Mouse (Mus musculus) CD4-positive, CD25-positive, alpha-beta regulatory T cell, adult 4 months (primary cell): ENCODE results near the gene Pcyt2. TPM values are rescaled to one million over a fixed set of nuclear protein-coding genes. Genes with fewer than 3 reads are reported as not detected.

Experiments
- ATAC-seq: one replicate; pipeline ENCODE4 v1.8.0; 2017
- polyA plus RNA-seq, 2 experiments: library from polyadenylated mRNA; unstranded; fragments of 100-300 nt; shearing (Covaris generic); gene quantifications; one replicate each; pipeline ENCODE4 v1.2.1; 2017

Pcyt2 gene
- polyA plus RNA-seq = 100 to 1,000 TPM; 101 to 179 TPM

DNA sequence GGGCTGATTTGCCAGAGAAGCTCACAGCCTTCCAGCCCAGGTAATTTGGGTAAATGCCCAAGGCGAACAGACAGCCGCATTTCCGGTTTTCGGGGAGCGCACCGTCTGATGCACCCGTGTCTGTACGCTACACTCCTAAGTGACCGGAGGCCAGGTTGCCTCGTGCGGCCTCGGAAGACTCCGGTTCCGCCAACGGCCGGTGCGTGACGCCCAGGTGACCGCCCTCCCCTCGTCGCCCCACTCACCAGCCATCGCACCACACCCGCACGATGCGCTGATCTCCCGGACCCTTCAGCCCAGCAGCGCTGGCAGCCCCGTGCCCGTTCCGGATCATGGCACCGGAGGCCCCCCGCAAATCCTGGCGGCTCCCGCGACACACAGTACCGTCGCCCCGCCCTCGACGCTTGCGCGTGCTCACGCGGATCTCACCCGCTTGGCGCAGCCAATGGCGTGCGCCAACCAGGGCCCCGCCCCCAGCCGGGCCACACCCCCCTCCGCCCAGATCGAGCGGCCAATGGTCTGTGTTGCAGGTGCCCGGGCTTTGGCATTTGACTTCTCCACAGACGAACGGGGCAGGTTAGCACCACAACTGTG, at the start of gene Pcyt2:
Pcyt2 (minus strand) TSS at position 418 of the 594 bp plus-strand sequence.
- ATAC-seq = peak; percentile 93

DNA sequence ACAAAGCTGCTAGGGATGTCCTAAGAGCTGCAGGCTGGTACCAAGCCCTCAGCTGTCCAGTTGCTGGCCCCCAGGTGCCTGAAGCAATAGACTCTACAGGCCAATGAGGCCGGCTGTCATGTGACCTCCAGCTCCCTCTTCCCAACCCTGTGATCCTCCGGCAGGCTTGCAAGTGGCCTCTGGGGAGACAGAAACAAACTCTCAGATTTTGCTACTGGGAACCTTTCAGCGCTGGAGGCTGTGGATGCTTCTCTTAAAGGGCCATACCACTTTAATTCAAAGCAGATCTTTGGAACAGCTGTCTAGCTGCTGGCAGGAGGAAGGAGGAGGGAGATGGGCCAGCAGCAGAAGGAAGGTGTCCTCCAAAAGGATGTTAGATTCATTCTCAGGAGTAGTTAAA, 48.9 kb upstream of the Pcyt2 start:
- ATAC-seq = no peak

DNA sequence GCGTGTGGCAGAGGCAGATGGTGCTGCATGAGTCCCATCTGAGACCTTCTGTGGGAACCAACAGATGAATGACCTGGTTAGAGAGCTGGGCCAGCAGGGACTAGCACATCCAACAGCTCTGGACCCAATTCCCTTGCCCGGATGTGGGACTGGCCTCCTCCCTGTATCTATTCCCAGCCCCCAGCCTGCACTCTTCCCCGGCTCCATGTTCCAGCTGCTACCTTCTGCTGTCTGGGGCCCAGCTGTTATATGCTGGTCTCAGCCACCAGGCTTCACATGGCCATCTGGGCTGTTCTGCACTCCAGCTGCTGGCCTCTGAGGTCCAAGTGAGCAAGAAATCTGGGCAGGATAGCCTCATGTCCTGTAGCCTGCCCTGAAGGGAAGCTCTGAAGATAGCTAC, 47.7 kb upstream of the Pcyt2 start:
- ATAC-seq = no peak

DNA sequence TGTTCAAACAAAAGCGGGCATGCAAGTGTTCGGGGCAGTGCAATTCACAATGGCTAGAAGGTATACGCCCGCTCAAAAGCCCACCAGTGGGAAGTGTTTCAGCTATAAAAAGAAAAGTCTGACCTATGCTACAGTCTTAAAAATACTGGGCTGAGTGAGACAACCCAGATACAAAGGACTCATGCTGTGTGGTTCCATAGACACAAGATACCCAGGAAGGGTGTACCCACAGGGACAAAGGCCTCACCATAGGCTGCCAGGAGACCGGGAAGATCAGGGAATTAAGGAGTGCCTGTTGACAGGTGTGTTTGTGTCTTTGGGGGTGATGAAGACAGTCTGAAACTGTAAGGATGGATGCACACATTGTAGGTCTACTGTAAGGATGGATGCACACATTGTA, 46.0 kb upstream of the Pcyt2 start:
- ATAC-seq = no peak

DNA sequence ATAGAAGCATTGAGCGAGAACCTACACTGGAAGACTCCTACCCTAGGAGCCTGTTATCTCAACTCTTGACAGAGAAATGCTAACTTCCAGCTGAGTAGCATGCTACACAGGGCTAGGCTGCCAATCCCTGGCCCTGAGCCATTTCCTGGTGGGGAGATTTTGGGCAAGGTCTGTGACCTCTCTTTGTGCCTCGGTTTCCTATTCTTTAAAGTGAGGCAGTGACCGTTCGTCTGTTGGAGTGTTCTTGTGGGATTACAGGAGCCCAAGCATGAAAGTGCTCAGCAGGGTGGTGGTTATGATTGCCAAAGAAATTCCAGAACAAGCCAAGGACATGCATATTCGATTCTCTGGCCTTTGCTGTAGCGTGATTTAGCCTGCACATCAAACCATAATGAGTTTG, 45.0 kb upstream of the Pcyt2 start:
- no peak for ATAC-seq

DNA sequence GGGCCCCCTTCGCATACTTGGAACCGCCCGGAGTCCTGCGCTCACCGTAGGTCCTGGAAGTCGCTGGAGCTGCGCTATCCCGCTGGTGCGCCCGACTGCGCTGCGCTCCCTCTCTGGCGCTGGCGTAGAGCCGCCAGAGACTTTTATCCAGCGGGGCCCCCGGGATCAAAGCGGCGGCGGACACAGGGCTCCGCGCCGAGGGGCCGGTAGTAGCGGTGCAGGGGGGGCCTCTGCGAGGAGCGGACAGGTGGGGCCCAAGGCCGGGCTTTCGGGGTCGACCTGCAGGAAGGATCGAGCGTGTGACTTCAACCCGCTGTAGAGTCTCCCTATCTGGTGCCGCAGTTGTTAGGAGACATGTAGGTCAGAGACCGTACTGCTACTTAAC, 43.3 kb upstream of the Pcyt2 start, which contains the start of gene Notum:
Notum (minus strand) TSS at position 100 of the 385 bp plus-strand sequence.
- ATAC-seq = no peak

DNA sequence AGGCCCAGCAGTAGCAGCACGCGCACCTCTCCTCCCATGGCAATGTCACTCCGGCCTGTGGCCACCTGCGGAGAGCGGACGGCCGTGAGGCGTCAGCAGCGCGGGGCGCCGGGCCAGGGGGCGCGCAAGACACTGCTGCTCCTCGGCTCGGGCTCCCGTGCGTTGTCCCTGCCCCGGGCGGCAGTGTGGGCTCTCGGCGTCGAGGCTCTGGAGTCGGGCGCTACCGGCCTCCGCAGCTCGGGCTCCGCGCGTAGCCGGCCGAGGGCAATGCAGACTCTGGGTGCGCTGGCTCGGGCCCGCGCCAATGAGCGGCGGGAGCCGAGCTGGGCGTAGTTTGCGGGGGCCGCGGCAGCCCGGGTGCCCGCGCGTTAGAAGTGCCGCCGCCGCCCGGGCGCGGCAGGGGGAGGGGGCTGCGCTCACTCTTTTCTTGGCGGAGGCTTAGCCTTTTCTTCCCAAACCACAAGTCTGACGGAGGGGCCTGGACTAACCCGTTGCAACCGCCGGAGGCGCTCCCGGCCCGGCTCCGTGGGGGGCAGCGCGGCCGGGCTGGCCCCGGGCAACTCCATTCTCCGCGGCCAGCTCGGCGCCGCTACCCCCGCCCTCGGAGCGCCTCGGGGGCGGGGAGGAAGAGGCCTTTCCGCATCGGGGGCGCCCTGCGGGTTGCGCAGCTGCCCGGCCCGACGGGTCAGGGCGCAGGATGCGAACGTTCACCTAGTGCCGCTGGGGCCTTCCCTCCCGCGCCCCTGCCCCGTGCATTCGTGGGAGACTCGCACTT, 42.8 kb upstream of the Pcyt2 start:
- no peak for ATAC-seq

DNA sequence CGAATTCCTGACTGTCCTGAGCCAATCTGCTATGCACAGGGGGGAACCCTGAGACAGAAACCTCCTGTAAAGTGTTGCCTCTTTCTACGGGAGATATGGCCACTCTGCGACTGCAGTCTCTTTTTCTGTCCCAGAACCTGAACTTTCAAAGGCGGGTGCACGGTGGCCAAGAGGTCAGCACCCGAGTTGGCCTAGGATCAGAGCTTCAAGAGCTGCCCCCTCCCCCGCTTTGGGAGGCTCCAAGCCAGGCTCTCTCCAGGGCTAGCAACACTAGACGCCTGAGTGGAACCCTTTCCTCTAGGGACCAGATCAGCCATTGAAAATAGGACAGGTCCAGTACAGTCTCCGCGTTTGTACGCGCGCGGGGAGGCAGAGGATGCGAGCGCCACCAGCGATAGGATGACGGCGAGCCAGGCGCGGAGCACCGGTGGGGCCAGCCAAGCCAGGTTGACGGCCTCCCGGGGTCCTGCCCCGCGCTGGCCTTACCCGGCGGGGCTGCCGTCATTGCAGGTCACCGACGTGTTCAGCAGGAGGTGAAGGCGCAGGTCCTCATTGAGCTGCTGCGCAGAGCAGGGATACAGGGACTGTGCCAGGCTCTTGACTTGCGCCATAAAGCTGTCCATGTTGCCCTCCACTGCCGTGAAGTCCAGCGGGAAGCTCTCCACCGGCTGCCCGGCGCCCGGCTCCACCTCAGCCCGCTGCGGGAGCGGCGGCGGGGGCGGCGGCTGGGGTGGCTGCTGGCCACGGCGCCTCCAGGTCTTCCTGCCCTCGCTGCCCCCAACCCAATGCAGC, 42.0 kb upstream of the Pcyt2 start:
- ATAC-seq = no peak

DNA sequence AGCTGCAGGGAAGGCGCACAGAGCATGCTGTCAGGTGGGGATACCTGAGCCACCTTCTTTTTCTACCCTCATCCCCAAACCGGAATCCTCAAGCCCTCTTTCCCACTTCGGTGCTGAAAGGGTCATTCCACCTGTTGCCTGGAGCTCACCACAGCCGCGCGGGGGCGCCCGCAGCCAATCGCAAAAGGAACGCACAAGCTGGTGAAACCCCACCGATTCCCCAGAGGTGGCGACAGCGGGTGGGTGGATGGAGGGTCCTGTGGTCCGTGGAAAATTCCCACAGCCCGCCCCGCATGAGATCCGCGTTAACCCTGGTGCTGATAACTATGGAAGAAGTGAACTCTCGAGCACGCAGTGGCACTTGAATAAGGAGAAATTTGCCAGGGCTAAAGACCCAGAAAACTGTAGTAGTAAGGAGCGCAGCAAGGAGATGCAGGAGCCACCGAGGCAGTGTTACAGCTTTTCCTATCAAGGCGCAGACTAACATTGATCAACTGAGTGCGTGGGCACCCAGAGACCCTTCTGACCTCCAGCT, 41.2 kb upstream of the Pcyt2 start:
- ATAC-seq = peak; percentile 58

DNA sequence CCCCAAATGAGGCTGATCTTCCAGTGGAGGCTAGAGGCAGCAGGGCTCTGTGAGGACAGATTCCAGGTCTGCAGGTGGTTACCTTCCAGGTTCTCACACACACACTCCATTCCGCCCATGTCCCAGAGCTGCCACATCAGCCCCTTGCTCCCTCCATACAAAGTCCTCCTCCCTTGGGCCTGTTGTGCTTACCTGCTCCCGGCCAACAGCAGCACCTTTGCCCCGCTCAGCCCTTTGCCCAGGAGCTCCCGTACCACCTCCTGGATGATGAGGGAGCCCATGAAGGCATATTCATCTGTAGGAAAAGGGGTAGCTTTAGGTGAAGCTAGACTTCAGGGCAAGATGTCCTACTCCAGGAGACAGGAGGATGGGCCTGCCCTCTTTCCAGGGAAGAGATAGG, 39.6 kb upstream of the Pcyt2 start:
- ATAC-seq = no peak

DNA sequence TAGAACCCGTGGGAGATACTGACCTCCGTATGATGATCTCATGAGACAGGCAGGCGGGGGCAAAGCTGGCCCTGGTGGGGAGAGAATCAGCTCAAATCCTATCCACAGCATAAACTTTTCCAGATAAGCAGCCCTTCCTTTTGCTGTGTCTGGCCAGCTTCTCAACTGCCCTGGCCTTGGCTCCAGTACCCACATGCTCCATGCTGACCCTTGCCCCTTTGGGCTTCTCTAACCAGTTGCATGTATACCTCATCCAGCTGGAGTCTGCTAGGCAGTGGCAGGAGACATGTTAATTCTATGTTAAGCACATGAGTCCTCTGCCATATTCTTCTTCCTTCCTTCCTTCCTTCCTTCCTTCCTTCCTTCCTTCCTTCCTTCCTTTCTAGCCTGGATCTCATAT, 37.0 kb upstream of the Pcyt2 start:
- ATAC-seq = no peak

DNA sequence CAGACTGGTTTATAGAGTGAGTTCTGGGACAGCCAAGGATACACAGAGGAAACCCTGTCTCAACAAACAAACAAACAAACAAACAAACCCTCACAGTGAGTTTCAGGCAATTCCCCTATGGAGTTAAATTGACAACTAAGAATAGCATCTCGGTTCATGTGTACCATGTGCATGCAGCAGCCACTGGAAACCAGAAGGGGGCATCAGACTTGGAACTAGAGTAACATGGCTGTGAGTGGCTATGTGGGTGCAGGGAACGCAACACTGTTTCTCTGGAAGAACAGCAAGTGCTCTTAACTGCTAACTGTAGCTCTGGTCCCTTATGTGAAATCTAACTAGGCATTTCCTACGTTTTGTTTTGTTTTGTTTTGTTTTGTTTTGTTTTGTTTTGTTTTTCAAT, 34.1 kb upstream of the Pcyt2 start:
- ATAC-seq = no peak

DNA sequence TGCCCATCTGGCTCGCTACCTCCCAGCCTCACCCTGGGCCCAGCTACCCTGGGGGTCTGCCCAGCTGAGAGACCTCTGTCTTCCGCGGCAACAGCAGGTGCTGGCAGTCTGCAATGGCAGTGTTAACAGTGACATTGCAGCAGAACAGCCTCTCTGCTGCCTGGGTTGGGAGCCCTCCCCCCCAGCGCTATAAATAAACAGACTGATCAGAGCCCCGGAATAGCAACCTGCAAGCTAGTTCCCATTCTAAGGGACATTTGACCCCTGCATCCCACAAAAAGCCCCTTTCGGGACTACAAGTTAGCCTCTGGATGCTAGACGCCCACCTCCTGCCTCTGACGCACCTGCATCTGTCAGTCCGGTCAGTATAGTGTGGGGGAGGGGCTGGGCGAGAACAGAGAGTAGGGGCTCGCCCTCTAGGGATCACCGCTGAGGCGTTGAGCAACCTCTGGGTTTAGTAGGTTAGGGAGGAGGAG, 30.3 kb upstream of the Pcyt2 start, which contains the start of gene Myadml2:
Myadml2 (minus strand) TSS at position 158 of the 476 bp plus-strand sequence.
- no peak for ATAC-seq

DNA sequence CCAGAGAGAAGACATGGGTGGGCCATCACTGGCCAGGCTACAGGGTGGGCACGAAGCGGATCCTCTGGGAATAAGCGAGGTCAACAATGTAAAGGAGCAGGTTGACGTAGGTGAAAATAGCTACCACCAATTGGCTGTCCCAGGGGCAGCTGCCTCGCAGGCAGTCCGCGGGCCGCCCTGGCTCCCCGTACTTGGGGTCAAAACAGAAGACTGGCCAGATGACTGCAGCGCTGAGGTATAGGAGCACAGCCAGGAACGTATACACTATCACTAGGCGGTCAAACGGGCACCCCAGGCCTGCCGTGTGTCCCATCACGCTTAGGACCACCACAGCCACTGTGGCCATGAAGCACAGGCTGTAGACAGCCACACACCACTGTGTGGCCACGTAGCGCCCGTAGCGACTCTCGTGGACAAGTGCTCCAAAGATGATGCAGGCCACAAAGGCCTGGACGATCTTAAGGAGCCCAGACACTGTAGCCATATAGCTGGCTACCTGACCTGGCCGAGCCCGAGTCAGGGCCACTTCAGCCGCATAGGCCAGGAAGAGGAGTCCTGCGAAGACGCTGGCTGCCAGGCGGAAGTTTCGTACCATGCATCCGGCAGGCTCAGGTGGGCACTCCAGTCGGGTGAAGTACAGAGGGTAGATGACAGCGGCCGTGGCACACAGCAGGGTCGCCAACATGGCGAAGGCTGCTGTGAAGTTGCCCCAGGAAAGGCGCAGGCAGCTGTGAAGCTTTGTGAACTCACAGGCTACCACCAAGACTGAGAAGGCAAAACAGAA, 29.5 kb upstream of the Pcyt2 start:
- no peak for ATAC-seq

DNA sequence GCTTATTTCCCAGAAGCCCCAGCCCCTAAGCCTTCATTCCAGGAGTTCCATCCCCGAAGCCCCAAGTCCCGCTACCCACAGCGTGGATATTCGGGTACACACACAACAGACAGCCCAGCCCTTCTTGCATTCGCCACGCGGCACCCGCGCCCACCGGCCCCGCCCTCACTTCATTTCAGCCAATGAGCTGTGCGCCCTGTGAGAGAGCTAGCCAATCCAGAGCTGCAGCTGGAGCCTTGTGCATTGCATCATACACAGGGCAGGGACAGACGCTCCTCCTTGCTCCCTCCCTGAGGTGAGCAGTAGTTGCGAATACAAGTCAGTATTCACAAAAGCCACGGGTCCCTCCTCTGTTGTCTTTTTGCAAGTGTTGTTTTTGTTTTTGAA, 25.9 kb upstream of the Pcyt2 start, which contains the start of gene Pycr1:
Pycr1 (minus strand) TSS at position 169 of the 387 bp plus-strand sequence.
- peak; percentile 100 for ATAC-seq

DNA sequence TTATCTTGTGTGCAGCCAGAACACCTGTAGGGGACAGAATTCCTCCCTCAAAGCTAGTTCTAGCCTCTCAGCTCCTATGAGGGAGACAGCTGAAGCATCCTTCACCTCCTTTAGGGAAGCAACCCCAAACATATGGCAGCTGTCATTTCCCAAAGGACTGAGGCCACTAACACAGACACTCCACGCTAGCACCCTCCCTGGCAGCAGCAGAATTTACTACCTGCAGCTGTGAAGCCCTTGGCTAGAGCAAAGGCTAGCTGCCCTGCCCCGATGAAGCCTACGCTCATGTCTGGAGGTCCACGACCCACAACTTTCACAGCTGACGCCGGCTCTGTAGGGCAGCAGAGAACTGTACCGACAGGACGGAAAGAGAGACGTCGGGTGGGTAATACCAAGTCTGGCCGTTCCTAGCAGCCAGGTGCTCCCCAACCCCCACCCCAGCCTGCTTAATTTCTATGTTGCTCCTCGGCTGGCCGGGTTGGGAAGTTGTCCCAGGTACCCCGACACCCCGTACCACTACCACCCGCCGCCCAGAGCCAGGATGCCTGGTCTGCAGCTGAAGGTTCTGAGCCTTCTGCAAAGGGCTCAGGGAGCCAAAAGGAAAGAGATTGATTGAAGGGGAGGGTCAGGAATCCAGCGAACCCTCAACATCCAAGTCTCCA, 25.3 kb upstream of the Pcyt2 start:
- peak; percentile 38 for ATAC-seq

DNA sequence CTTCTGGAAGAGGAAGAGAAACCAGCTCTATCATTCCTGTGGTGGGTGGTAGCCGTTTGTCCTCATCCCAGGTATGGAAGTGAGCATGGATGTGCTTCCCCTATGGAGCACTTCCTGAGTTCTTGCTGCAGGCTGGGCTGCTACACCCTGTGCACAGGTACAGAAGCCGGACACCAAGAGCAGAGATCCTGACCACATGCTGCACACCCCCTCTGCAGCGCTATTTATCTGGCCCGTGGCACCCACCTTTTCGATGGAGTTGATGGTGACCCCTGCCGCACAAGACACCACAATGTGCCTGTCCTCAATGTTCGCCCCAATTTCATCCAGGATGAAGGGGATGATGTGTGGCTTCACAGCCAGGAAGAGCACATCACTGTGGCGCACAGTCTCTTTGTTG, 24.1 kb upstream of the Pcyt2 start:
- no peak for ATAC-seq

DNA sequence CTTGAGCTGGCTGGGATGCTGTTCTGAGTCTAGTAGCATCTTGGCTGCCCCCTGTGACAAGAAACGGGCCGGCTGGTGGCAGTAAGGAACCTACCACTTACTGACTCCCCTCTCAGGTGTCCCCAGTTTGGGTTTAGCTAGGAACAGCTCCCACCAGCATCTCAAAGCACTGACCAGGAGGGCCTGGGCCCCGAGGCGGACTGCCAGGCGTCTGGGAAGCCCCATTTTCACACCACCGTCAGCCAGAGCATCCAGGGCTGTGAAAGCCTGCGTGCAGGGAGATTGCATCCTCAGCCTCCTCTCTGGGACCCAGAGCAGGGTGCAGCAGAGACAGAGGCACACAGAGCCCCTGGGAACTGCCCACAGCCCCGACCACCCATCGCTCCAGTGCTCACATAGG, 23.5 kb upstream of the Pcyt2 start:
- ATAC-seq = no peak

DNA sequence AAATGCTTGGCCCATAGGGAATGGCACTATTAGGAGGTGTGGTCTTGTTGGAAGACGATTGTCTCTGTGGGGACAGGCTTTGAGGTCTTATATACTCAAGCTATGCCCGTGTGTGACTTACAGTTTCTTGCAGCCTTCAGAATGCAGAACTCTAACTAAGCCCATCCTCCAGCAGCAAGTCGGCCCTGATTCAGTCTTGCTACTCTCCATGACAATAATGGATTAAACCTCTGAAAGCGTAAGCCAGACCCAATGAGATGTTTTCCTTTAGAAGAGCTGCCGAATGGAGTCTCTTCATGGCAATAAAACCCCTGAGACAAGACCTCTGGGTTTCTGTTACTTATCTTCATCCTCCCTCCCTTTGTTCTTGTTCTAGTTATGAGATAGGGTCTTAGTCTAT, 17.1 kb upstream of the Pcyt2 start:
- no peak for ATAC-seq

DNA sequence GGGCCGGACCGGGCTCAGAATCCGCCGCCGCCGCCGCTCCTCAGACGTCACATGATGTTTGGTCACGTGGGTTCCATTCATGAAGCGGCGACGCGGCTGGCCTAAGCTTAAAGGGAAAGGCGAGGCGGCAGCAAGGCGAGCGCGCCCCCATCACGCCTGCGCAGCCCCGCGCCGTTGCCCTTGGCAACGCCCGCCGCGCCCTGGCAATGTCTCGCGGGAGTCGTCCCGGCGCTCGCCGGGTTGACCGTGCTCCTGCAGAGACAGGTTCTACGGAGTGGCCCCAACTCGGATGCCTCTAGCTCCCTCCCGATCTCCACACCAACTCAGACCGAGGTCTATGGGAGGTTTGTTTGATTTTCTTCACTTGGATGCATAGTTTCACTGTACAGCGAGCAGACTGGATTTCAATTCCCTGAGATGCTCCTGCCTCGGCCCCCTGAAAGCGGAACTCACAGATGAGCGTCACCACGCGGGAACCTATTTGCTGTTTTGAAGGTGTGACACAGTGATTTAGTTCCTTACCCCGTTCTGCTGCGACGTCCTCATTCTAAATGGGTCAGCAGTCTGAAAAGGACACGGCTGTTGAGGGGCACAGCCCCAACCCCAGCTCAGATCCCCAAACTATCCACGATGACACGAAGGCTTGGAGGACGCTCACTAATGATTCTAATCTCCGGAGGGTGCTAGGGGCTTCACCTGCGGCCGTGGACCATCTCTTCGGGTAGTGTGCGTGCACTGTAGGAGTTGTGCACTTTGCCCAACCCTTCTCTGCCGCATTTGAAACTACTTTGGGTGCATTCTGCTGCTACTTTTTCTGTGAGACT, 16.0 kb upstream of the Pcyt2 start, which contains the start of gene Mafg:
Mafg (minus strand) TSS at position 81 of the 824 bp plus-strand sequence.
- ATAC-seq = peak; percentile 67
